Mouse (Mus musculus) ES-E14 (cell line): ENCODE results near the gene Reep3. TPM values are rescaled to one million over a fixed set of nuclear protein-coding genes. Genes with fewer than 3 reads are reported as not detected.
A peak's percentile ranks its signal among the peaks of the same experiment; 100 is the strongest.

Experiments used
- DNase-seq: peaks from one replicate; pipeline ENCODE4 v3.0.0-alpha.2; 2013; ENCODE audit warnings: low read depth, low spot score
- H3K27ac ChIP-seq: 2 replicates; pipeline ENCODE4 v1.5.1; 2012; ENCODE audit warnings: low read depth, mild to moderate bottlenecking, low read length, moderate library complexity, mixed read lengths; ENCODE audit not compliant: poor library complexity, insufficient read depth, severe bottlenecking
- H3K36me3 ChIP-seq: 2 replicates; pipeline ENCODE4 v1.6.1; 2012; ENCODE audit warnings: mild to moderate bottlenecking, low read length, moderate library complexity, mixed read lengths; ENCODE audit not compliant: control insufficient read depth, poor library complexity, insufficient read depth, severe bottlenecking
- H3K4me1 ChIP-seq, 2 experiments: fragments of 150-350 bp in 1 of 2; sonication (generic) in 1 of 2; 2 replicates each; pipeline ENCODE4 v1.6.1; 2012; ENCODE audit warnings: low read length in 2 of 2, mild to moderate bottlenecking in 1 of 2, mixed read lengths in 1 of 2; ENCODE audit not compliant: control insufficient read depth in 2 of 2, insufficient read depth in 2 of 2, poor library complexity in 1 of 2
- H3K4me3 ChIP-seq, 2 experiments: fragments of 150-350 bp in 1 of 2; sonication (generic) in 1 of 2; 2 replicates each; pipeline ENCODE4 v1.5.1; 2012; ENCODE audit warnings: low read length in 2 of 2, low read depth in 1 of 2, mild to moderate bottlenecking in 1 of 2, mixed read lengths in 1 of 2; ENCODE audit not compliant: insufficient read depth in 1 of 2, poor library complexity in 1 of 2, severe bottlenecking in 1 of 2
- H3K9ac ChIP-seq: 2 replicates; pipeline ENCODE4 v1.6.1; 2012; ENCODE audit warnings: low read depth, mild to moderate bottlenecking, low read length, mixed read lengths; ENCODE audit not compliant: poor library complexity, insufficient read depth, severe bottlenecking
- H3K9me3 ChIP-seq: fragments of 150-350 bp; sonication (generic); 2 replicates; pipeline ENCODE4 v1.6.1; 2012; ENCODE audit warnings: low read depth, mild to moderate bottlenecking, low read length; ENCODE audit not compliant: control insufficient read depth, insufficient read depth
- CHD2 ChIP-seq: IDR thresholded peaks from 2 replicates; pipeline ENCODE4 v1.6.1; 2014; ENCODE audit warnings: mild to moderate bottlenecking, low read depth, low read length, inconsistent platforms
- HCFC1 ChIP-seq: IDR thresholded peaks from 2 replicates; pipeline ENCODE4 v1.6.1; 2012; ENCODE audit warnings: low read length, inconsistent platforms, borderline replicate concordance; ENCODE audit not compliant: insufficient read depth
- MAFK ChIP-seq: IDR thresholded peaks from 2 replicates; pipeline ENCODE4 v1.6.1; 2014; ENCODE audit warnings: mild to moderate bottlenecking, low read depth, low read length, inconsistent platforms; ENCODE audit not compliant: insufficient read depth
- ZC3H11A ChIP-seq: IDR thresholded peaks from 2 replicates; pipeline ENCODE4 v1.6.1; 2012; ENCODE audit warnings: low read depth, mild to moderate bottlenecking, inconsistent platforms, low read length, borderline replicate concordance
- ZNF384 ChIP-seq: IDR thresholded peaks from 2 replicates; pipeline ENCODE4 v1.6.1; 2012; ENCODE audit warnings: low read depth, low read length, inconsistent platforms
- in situ Hi-C, 2 experiments: fragments of 600-800 bp; cut with MboI; formaldehyde crosslinking; loops; one replicate each; pipeline ENCODE4 v1.15.1; 2025; ENCODE audit warnings: low sequenced_read_pairs in 2 of 2, inconsistent platforms in 1 of 2; ENCODE audit not compliant: unreplicated experiment in 2 of 2
- total RNA-seq: library from RNA; depleted of rRNA; stranded (reverse); fragments of 300-350 nt; gene quantifications from 2 replicates; pipeline ENCODE4 v1.2.3, GENCODE M21; 2012

The Reep3 gene
- total RNA-seq, 1 experiment = 18.2 TPM

DNA sequence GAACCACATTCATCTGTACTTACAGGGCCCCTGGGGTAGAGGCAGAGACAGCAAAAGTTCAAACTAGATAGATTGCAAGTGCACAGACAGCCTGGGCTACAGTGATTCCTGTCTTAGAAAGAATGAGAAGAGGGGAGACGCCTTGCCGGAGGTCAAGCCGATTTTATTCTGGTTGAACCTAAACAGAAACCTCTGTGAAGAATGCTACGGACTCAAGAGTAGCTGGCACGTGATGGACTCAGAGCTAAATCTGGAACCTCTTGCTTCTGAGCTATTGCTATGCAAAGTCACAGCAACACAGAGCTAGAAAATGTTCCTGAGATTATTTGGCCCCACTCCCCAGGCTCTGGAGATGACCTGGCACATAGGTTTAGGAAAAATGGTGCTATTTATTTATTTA is 96.6 kb downstream of the Reep3 start:
- no peak overlapping the region for H3K4me3 ChIP-seq
- TF ChIP-seq CHD2 (no peak), ZC3H11A (no peak), MAFK (no peak), ZNF384 (no peak), HCFC1 (no peak)
- no peak overlapping the region for H3K9ac ChIP-seq
- no peaks in the 10 kb centered on the region for H3K36me3 ChIP-seq
- no peaks in the 10 kb centered on the region for H3K9me3 ChIP-seq
- peaks cover 0 to 3% of the 10 kb centered on the region in 2 experiments; a peak in 2 of 4 replicates for H3K4me1 ChIP-seq
- in situ Hi-C loops = no loop called here
- no peak for DNase-seq
- no peak overlapping the region for H3K27ac ChIP-seq

DNA sequence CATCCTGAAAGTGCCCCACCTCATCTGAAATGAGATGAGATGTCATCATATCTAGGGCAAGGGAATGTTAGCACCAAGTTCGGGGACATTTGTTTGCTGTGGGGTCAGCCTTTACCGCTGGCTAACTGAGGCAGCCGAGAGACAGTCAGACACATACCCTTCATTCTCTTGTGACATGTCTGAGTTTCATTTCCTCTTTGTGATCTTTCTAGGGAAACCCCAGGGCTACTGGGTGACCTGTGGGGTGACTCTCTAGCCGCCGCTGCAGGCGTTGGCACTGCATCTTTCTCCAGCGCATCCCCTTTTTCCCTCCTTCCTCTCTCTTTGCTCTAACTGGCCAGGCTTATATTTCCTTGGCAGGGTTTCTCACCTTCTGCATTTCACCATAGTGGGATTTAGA is 98.0 kb downstream of the Reep3 start:
- in situ Hi-C loops = no loop called here
- Histone ChIP-seq H3K4me3 (no peak overlapping the region), H3K9me3 (no peaks in the 10 kb centered on the region), H3K4me1 (peaks cover 7 to 9% of the 10 kb centered on the region in 2 experiments; a peak in 3 of 4 replicates), H3K9ac (no peak overlapping the region), H3K27ac (no peak overlapping the region), H3K36me3 (no peaks in the 10 kb centered on the region)
- no peak for DNase-seq
- no peak for TF ChIP-seq HCFC1

DNA sequence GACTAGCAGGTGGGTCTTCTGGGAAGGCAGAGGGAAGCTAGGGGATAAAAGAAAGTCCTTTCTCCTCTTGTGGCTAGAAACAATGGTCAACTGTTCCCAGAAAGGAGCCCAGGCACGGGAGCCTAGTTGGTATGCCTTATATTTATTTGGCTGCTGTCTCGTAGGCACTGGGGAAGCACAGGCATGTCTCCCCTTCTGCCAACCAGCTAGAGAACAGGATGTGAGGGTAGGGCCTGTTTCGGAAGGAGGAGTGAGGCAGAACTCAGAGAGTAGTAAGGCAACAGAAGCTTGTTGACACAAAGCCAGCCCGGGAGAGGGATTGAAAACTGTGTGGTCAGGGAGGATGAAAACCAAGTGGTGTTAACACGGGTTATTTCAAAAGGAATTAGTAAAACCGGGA is 101.6 kb downstream of the Reep3 start:
- in situ Hi-C loops = no loop called here
- DNase-seq = no peak
- H3K27ac ChIP-seq = peak overlapping the region; percentile 78; the same call in 1 of the 2 replicates
- H3K36me3 ChIP-seq = no peaks in the 10 kb centered on the region
- H3K9ac ChIP-seq = peak overlapping the region; percentile 26; the same call in 1 of the 2 replicates
- TF ChIP-seq ZNF384 (no peak), CHD2 (no peak), HCFC1 (no peak), ZC3H11A (no peak), MAFK (no peak)
- peaks cover 15 to 16% of the 10 kb centered on the region in 2 experiments; a peak in 3 of 4 replicates for H3K4me1 ChIP-seq
- no peaks in the 10 kb centered on the region for H3K9me3 ChIP-seq
- 0 out of 4 replicates have a peak overlapping the region, but pooled peaks of 1 of the 2 experiments have one; percentile 18 for H3K4me3 ChIP-seq

DNA sequence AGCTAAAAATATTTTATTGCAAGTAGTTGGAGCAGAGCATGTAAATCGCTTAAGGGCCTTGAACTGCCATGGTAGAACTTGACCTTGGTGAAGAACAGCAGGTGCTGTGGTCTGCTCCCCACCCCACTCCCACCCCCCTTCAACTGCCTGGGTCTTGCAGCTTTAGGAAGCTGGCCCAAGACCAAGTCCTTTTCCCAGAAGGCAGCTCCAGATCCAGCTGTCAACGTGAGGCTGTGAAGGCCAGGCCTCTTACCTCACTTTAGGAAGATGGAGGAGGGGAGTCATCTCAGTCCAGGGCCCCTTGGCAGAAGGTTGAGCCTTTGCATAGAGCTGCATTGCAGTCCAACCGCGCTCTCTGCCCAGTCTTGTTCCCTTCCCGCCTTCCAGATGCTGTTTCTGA is 102.3 kb downstream of the Reep3 start:
- no peak for DNase-seq
- in situ Hi-C loops = no loop called here
- TF ChIP-seq ZNF384 = no peak
- TF ChIP-seq HCFC1 = no peak
- TF ChIP-seq MAFK = no peak
- TF ChIP-seq CHD2 = no peak
- TF ChIP-seq ZC3H11A = no peak

DNA sequence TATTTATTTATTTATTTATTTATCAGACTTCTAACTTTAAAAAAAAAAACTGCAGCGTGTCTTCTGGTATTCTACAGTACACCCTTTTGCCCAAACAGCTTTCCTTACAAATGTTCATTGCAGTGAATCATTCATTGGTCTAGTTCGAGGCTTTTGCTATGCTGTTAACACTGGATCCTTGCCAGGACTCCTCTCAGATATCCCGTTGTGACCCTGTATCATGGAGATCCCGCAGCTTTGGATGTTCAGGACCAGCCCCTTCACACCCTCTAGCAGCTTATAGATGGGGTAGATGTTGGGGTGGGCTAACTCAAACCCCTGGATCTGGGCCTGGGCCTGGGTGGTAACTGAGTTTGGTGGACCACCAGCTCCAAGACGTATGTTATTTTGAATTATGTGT is 104.2 kb downstream of the Reep3 start:
- Histone ChIP-seq H3K9me3 (no peaks in the 10 kb centered on the region), H3K9ac (no peak overlapping the region), H3K4me1 (peaks cover 15 to 16% of the 10 kb centered on the region in 2 experiments; a peak in 3 of 4 replicates), H3K36me3 (no peaks in the 10 kb centered on the region), H3K4me3 (no peak overlapping the region), H3K27ac (no peak overlapping the region)
- in situ Hi-C loops = no loop called here
- TF ChIP-seq CHD2 (no peak), ZC3H11A (no peak), MAFK (no peak), HCFC1 (no peak), ZNF384 (no peak)
- DNase-seq = no peak

More for the DNA sequence above, 102.3 kb downstream of the Reep3 start:
- no peaks in the 10 kb centered on the region for H3K9me3 ChIP-seq
- H3K27ac ChIP-seq = peak overlapping the region; percentile 78; the same call in 1 of the 2 replicates
- H3K9ac ChIP-seq = peak overlapping the region; percentile 57; the same call in 1 of the 2 replicates
- H3K4me3 ChIP-seq = peak overlapping the region; percentile 18 to 22; a peak in 2 of 4 replicates
- peaks cover 15 to 16% of the 10 kb centered on the region in 2 experiments; a peak in 3 of 4 replicates for H3K4me1 ChIP-seq
- H3K36me3 ChIP-seq = no peaks in the 10 kb centered on the region
